Mouse (Mus musculus) lung, embryonic 14.5 days (tissue): ENCODE results near the gene Kcnj6. TPM values are rescaled to one million over a fixed set of nuclear protein-coding genes. Genes with fewer than 3 reads are reported as not detected.

Source experiments
- ATAC-seq: fragments of 200-750 bp; cut with Nextera tagmentation; 2 replicates; pipeline ENCODE4 v1.8.0; 2017; ENCODE audit warnings: mild to moderate bottlenecking, moderate TSS enrichment, moderate library complexity; ENCODE audit not compliant: insufficient read depth
- DNase-seq: peaks from one replicate; pipeline ENCODE4 v3.0.0-alpha.2; 2015
- H3K27ac ChIP-seq: fragments of 300-500 bp; sonication (generic); 2 replicates; pipeline ENCODE4 v1.5.1; 2014; ENCODE audit warnings: low read depth, mild to moderate bottlenecking, moderate library complexity
- H3K27me3 ChIP-seq: fragments of 300-500 bp; sonication (generic); 2 replicates; pipeline ENCODE4 v1.6.1; 2014; ENCODE audit warnings: low read length, control low read depth; ENCODE audit not compliant: insufficient read depth
- H3K36me3 ChIP-seq: fragments of 300-500 bp; sonication (generic); 2 replicates; pipeline ENCODE4 v1.6.1; 2014; ENCODE audit warnings: control low read depth; ENCODE audit not compliant: insufficient read depth
- H3K4me1 ChIP-seq: fragments of 300-500 bp; sonication (generic); 2 replicates; pipeline ENCODE4 v1.6.1; 2014; ENCODE audit warnings: antibody characterized with exemption, control low read depth; ENCODE audit not compliant: insufficient read depth
- H3K4me2 ChIP-seq: fragments of 300-500 bp; sonication (generic); 2 replicates; pipeline ENCODE4 v1.6.1; 2014; ENCODE audit warnings: mild to moderate bottlenecking
- H3K4me3 ChIP-seq: fragments of 300-500 bp; sonication (generic); 2 replicates; pipeline ENCODE4 v1.5.1; 2014; ENCODE audit warnings: low read depth, low read length
- H3K9ac ChIP-seq: fragments of 300-500 bp; sonication (generic); 2 replicates; pipeline ENCODE4 v1.6.1; 2014
- H3K9me3 ChIP-seq: fragments of 300-500 bp; sonication (generic); 2 replicates; pipeline ENCODE4 v1.6.1; 2016; ENCODE audit warnings: low read depth, low read length, control low read depth
- CTCF ChIP-seq: IDR thresholded peaks from 2 replicates; pipeline ENCODE4 v1.5.1; 2016; ENCODE audit warnings: antibody characterized with exemption, low read depth
- WGBS: fragments of 180-500 bp; shearing (Covaris S2); extraction: QIAGEN DNeasy Blood & Tissue Kit; methylation state at CpG from one replicate; pipeline ENCODE4 v1.1.7; 2014; 5-methylcytosine and 5-hydroxymethylcytosine counted together
- polyA plus RNA-seq: library from polyadenylated mRNA; unstranded; fragments of >200 nt; fragmentation: Nextera tagmentation; extraction: Ambion mirVana; gene quantifications from 2 replicates; pipeline ENCODE4 v1.2.1, GENCODE M21; 2014

Kcnj6 gene
- polyA plus RNA-seq, 1 experiment from 2014 or later: not detected

DNA sequence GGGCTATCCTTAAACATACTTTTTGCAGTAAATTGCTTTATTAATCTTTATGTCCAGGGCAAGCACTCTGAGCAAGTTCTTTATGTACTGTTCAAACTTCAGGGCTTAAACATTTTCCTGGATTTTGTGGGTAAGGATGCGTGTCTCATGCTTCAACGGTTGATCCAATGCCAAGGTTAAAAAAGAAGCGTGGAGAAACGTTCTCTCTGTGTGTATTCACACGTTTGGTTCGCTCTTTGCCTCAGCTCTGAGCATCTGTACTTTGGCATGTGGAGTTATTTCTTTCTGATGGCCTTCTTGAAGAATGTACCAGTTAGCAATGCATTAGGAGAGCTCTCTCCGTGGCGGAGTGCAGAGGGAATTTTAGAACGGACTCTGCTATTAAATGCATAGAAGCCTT lies 163.0 kb downstream of the Kcnj6 start:
- no peak overlapping the region for H3K4me2 ChIP-seq
- DNase-seq (no peak), ATAC-seq (no peak)
- H3K9ac ChIP-seq: no peak overlapping the region
- no peaks in the 10 kb centered on the region for H3K27me3 ChIP-seq
- H3K4me3 ChIP-seq: no peak overlapping the region
- H3K4me1 ChIP-seq: no peaks in the 10 kb centered on the region; the same call in 1 of the 2 replicates
- no peak for TF ChIP-seq CTCF
- H3K36me3 ChIP-seq: no peaks in the 10 kb centered on the region
- WGBS: 74% methylated on average over 9 of the region's 9 CpGs
- H3K27ac ChIP-seq: no peak overlapping the region
- no peaks in the 10 kb centered on the region for H3K9me3 ChIP-seq

DNA sequence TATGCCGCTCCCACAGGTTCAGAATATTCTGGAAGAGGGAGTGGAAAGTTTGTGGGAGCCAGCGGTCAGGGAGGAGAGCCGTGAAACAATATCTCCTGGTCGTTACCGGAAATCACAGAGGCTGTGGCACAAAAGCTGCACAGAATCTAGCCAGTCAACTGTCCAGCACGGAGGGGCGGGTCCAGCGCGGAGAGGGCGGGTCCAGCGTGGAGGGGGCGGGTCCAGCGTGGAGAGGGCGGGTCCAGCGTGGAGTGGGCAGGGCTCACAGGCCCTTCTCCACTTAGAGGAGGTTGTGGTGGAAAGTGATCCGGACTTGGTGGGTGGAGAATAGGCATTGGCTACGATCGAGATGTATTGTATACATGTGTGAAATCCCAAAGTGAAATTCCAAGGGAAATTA lies 169.3 kb downstream of the Kcnj6 start:
- Histone ChIP-seq H3K9me3 (no peaks in the 10 kb centered on the region), H3K4me3 (no peak overlapping the region), H3K27me3 (no peaks in the 10 kb centered on the region), H3K36me3 (no peaks in the 10 kb centered on the region), H3K27ac (peak overlapping the region; percentile 21; the same call in 1 of the 2 replicates), H3K9ac (no peak overlapping the region), H3K4me2 (no peak overlapping the region), H3K4me1 (peaks cover 9% of the 10 kb centered on the region; the same call in 1 of the 2 replicates)
- TF ChIP-seq CTCF: no peak
- ATAC-seq (no peak), DNase-seq (no peak)
- 83% methylated on average over 18 of the region's 18 CpGs for WGBS

DNA sequence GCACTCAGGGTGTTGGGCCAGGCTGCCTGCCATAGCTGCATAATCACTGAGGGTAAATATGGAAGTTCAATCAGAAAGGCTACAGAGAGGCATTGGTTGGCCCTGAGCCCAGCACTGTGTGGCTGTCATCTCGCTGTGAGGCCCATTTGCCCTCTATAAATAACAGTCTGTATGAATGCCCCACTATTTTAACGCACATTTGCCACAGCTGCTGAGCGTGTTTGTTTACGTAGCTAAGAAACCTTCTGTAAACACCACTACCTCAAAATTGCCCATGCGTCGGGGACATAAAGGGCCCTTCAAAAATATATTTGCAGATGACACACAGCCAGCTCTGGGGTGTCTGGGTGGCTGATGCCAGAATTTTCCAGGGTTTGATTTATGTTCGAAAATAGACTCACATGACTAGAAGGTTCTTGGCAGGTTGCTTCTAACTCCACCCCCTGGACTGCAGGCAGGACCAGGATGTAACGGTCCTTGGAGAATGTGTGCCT lies 170.4 kb downstream of the Kcnj6 start:
- peak; percentile 94 for ATAC-seq
- peak; percentile 84 for DNase-seq
- H3K27me3 ChIP-seq: no peaks in the 10 kb centered on the region
- no peak overlapping the region for H3K9ac ChIP-seq
- 27% methylated on average over 8 of the region's 8 CpGs for WGBS
- no peak overlapping the region for H3K4me2 ChIP-seq
- no peaks in the 10 kb centered on the region for H3K9me3 ChIP-seq
- no peak overlapping the region for H3K4me3 ChIP-seq
- peak overlapping the region; percentile 21; the same call in 1 of the 2 replicates for H3K27ac ChIP-seq
- no peak for TF ChIP-seq CTCF
- no peaks in the 10 kb centered on the region for H3K36me3 ChIP-seq
- H3K4me1 ChIP-seq: peaks cover 9% of the 10 kb centered on the region; the same call in 1 of the 2 replicates

DNA sequence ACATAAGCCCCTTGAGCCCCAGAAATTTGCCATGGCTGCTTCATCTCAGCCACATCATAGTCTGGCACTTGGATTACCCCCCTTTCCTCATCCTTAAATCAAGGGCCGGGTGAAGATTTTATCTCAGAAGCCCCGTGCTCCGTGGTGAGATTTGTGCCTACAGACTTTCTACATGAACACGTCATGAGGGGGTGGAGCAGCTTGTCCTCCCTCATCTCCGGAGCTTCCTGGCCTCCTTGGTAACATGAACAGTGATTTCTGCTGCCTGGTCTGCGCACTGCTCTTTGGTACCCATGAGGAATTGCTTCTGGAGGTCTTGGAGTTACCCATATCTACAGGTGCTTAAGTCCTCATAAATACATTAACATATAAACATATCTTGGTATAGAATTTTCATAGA lies 172.2 kb downstream of the Kcnj6 start:
- TF ChIP-seq CTCF: no peak
- Histone ChIP-seq H3K4me1 (peaks cover 9% of the 10 kb centered on the region; the same call in 1 of the 2 replicates), H3K27me3 (no peaks in the 10 kb centered on the region), H3K27ac (no peak overlapping the region), H3K9ac (no peak overlapping the region), H3K9me3 (no peaks in the 10 kb centered on the region), H3K4me3 (no peak overlapping the region), H3K4me2 (no peak overlapping the region), H3K36me3 (no peaks in the 10 kb centered on the region)
- WGBS: 77% methylated on average over 6 of the region's 6 CpGs
- ATAC-seq (no peak), DNase-seq (no peak)

DNA sequence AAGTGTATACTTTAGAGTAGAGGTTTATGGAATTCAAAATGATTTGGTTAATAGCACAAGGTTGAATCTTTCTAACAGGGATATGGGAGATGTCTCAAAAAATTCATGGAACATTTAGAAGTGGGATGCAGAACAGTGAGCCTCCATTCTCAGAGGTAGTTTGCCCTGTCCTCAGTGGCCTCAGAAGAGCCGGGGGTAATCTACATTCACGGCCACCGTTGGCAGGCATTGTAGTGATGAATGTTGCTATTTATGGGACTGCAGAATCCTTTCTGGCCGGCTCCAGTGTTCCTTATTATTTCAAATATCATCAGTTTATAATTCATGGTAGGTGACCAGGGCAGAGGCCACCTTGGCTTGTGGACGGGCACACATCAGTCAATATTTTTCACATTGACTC lies 174.9 kb downstream of the Kcnj6 start:
- H3K4me3 ChIP-seq: no peak overlapping the region
- H3K36me3 ChIP-seq: no peaks in the 10 kb centered on the region
- no peak for TF ChIP-seq CTCF
- H3K9ac ChIP-seq: no peak overlapping the region
- H3K9me3 ChIP-seq: no peaks in the 10 kb centered on the region
- H3K27me3 ChIP-seq: no peaks in the 10 kb centered on the region
- 65% methylated on average over 5 of the region's 5 CpGs for WGBS
- no peak for ATAC-seq
- no peak overlapping the region for H3K27ac ChIP-seq
- no peak overlapping the region for H3K4me2 ChIP-seq
- no peak for DNase-seq
- peaks cover 5% of the 10 kb centered on the region; the same call in 1 of the 2 replicates for H3K4me1 ChIP-seq

DNA sequence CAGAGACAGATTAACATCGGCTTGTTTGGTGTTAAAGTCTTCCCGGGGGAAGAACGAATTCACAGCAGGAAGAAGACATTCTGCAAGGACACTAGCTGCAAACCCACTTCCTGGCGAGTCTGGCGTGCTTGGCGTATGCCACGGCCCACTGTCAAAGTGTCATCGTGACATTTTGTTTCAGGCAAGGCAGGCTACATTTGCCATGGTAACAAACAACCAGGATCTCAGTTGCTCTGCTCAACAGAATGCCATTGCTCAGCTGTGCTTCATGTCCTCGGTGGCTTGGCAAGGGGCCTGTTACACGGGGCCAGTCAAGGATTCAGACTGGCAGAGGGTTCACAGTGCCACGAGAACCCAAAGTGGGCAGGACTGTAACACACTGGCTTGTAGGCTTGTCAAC lies 175.9 kb downstream of the Kcnj6 start:
- 0 out of 2 replicates have a peak, but pooled peaks cover 3% of the 10 kb centered on the region for H3K4me1 ChIP-seq
- 76% methylated on average over 11 of the region's 11 CpGs for WGBS
- H3K4me2 ChIP-seq: no peak overlapping the region
- H3K36me3 ChIP-seq: no peaks in the 10 kb centered on the region
- H3K9ac ChIP-seq: no peak overlapping the region
- no peak for TF ChIP-seq CTCF
- no peaks in the 10 kb centered on the region for H3K27me3 ChIP-seq
- no peaks in the 10 kb centered on the region for H3K9me3 ChIP-seq
- DNase-seq (no peak), ATAC-seq (no peak)
- H3K27ac ChIP-seq: no peak overlapping the region
- no peak overlapping the region for H3K4me3 ChIP-seq

DNA sequence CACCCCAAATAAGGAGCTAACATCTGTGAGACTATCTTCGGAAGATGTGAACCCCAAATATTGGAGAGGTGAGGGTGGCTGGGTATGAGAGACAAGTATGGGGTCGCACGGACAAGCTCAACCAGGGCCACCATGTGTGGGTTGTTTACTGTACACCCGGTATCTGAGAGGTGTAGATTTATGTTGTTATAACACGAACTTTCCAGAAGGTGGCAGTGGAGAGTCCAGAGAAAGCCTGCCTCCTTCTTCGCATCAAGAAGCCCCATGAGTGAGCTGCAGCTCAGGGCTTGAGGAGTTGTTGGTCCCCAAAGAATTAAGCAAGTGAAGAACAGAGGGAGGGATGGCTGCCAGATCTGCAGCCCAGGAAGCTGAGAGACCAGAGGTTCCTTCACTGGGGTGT lies 181.1 kb downstream of the Kcnj6 start:
- H3K4me1 ChIP-seq: no peaks in the 10 kb centered on the region
- DNase-seq: peak; percentile 80
- 23% methylated on average over 6 of the region's 6 CpGs for WGBS
- no peaks in the 10 kb centered on the region for H3K36me3 ChIP-seq
- H3K27me3 ChIP-seq: no peaks in the 10 kb centered on the region
- H3K9ac ChIP-seq: no peak overlapping the region
- peak; percentile 78 for TF ChIP-seq CTCF
- ATAC-seq: no peak; the same call in 1 of the 2 replicates
- no peak overlapping the region for H3K27ac ChIP-seq
- peaks cover 15% of the 10 kb centered on the region for H3K9me3 ChIP-seq
- H3K4me2 ChIP-seq: no peak overlapping the region
- no peak overlapping the region for H3K4me3 ChIP-seq
